Mouse (Mus musculus) erythroblast, embryonic 14.5 days (primary cell): ENCODE results near the gene Nell2.

Experiments used
- GATA1 ChIP-seq: IDR thresholded peaks from 2 replicates; pipeline ENCODE4 v1.6.1; 2012; ENCODE audit warnings: low read length, inconsistent platforms, mixed read lengths
- TAL1 ChIP-seq: IDR thresholded peaks from 3 replicates; pipeline ENCODE4 v1.6.1; 2012; ENCODE audit warnings: low read length, inconsistent platforms, mixed read lengths

DNA sequence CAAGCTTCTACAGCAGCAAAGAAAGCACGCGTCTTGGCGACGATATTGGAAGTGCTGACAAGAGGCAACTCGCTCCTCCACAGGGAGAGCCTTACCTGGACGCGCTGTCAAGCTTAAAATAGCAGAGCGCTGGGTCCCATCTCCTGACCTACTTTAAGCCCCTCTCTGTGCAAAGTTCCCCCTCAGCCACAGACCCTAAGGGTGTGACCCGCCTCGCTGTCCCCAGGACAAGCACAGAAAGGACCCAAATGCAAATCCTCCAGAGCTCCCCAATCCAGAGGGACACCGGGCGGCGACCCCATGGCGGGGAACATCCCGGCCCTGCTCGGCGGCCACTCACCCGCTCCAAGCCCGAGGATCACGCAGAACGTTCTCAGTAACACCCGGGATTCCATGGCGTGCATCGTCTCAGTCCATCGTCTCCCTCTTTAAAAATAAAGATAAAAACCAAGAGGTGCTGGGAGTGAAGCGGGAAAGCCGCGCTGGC, 855 bp downstream of the Nell2 start:
- TF ChIP-seq GATA1: no peak
- TF ChIP-seq TAL1: no peak
